Mouse (Mus musculus) heart, postnatal 36 days (tissue): ENCODE data around the gene Olfr711. TPM values are rescaled to one million over a fixed set of nuclear protein-coding genes. Genes with fewer than 3 reads are reported as not detected.
"Not testable (repeated sequence)": the region's sequence is repeated elsewhere in the genome, so short reads cannot be mapped to it uniquely, and the experiment has no call there.

ENCODE experiments used
- DNase-seq, 2 experiments: peaks; one replicate each; pipeline ENCODE4 v3.0.0; 2021 to 2022
- intact Hi-C: fragments of 180-260 bp; cut with DNase I; formaldehyde crosslinking; loops from one replicate; pipeline ENCODE4 v1.15.1; 2025
- total RNA-seq, 2 experiments: library from RNA; stranded (reverse); gene quantifications; 2 replicates each; pipeline ENCODE4 v1.2.3; 2021

The Olfr711 gene
- total RNA-seq: not detected

GRCm38 (mm10) chr7:106975353-106975752 lies at the start of gene Olfr711:
TSS of gene Olfr711 (minus strand) at chr7:106975453.
- intact Hi-C loops: no loop called here
- DNase-seq: no peak

- intact Hi-C loops: no loop called here
Measured at GRCm38 (mm10) chr7:107005972-107006371, 30.7 kb upstream of the Olfr711 start, which contains the start of gene Olfr2. TSS of gene Olfr2 (minus strand) at chr7:107006072.

GRCm38 (mm10) chr7:107004169-107004568 lies 28.9 kb upstream of the Olfr711 start:
- no peak for DNase-seq
- intact Hi-C loops: no loop called here

More at GRCm38 (mm10) chr7:107005972-107006371, 30.7 kb upstream of the Olfr711 start, which contains the start of gene Olfr2:
- no peak for DNase-seq

GRCm38 (mm10) chr7:107000798-107001197 lies 25.5 kb upstream of the Olfr711 start:
- no peak for DNase-seq

GRCm38 (mm10) chr7:106985236-106985635 lies 10.0 kb upstream of the Olfr711 start:
- intact Hi-C loops: no loop called here
- DNase-seq: no peak

More at GRCm38 (mm10) chr7:107000798-107001197, 25.5 kb upstream of the Olfr711 start:
- intact Hi-C loops: no loop called here

GRCm38 (mm10) chr7:106967503-106967902 lies 7.8 kb downstream of the Olfr711 start:
- intact Hi-C loops, DNase-seq: not testable (repeated sequence)

- DNase-seq: no peak
- intact Hi-C loops: no loop called here
Measured at GRCm38 (mm10) chr7:106963837-106964236, 11.4 kb downstream of the Olfr711 start, which contains the start of gene Olfr6. TSS of gene Olfr6 (minus strand) at chr7:106963937.

GRCm38 (mm10) chr7:106948212-106948611 lies 27.0 kb downstream of the Olfr711 start, which contains the start of gene Olfr710:
TSS of gene Olfr710 (minus strand) at chr7:106948312.
- no peak for DNase-seq
- intact Hi-C loops: no loop called here

GRCm38 (mm10) chr7:106932119-106932518 lies 43.1 kb downstream of the Olfr711 start, which contains the start of gene Olfr709-ps1:
TSS of gene Olfr709-ps1 (minus strand) at chr7:106932219.
- no peak for DNase-seq
- intact Hi-C loops: no loop called here

GRCm38 (mm10) chr7:106920961-106921360 lies 54.3 kb downstream of the Olfr711 start:
- DNase-seq: not testable (repeated sequence)

More at GRCm38 (mm10) chr7:106920961-106921360, 54.3 kb downstream of the Olfr711 start:
- intact Hi-C loops: not testable (repeated sequence)

Other genes with a start within 250 kb of the Olfr711 start
- gene Olfr697, start 233.0 kb downstream of the Olfr711 start, total RNA-seq: not detected
- gene Olfr698, start 220.1 kb downstream of the Olfr711 start, total RNA-seq: not detected
- gene Olfr699, start 182.3 kb downstream of the Olfr711 start, total RNA-seq: not detected
- not detected for gene Olfr700, start 166.6 kb downstream of the Olfr711 start, total RNA-seq
- gene Olfr701, start 161.3 kb downstream of the Olfr711 start, total RNA-seq: not detected
- gene Olfr702, start 141.6 kb downstream of the Olfr711 start, total RNA-seq: not detected
- gene Olfr703, start 132.1 kb downstream of the Olfr711 start, total RNA-seq: not detected
- gene Olfr704, start 112.3 kb downstream of the Olfr711 start, total RNA-seq: not detected
- not detected for gene Olfr705, start 98.6 kb downstream of the Olfr711 start, total RNA-seq
- not detected for gene Olfr706, start 87.3 kb downstream of the Olfr711 start, total RNA-seq
- gene Olfr707, start 74.2 kb downstream of the Olfr711 start, total RNA-seq: not detected
- not detected for gene Olfr1532-ps1, start 67.5 kb downstream of the Olfr711 start, total RNA-seq
- gene Olfr709-ps1, start 43.2 kb downstream of the Olfr711 start, total RNA-seq: not detected
- gene Olfr710, start 27.1 kb downstream of the Olfr711 start, total RNA-seq: not detected
- not detected for gene Olfr6, start 11.5 kb downstream of the Olfr711 start, total RNA-seq
- gene Olfr2, start 30.6 kb upstream of the Olfr711 start, total RNA-seq: not detected
- gene Olfr713, start 55.7 kb upstream of the Olfr711 start, total RNA-seq: not detected
- not detected for gene Olfr714, start 95.5 kb upstream of the Olfr711 start, total RNA-seq
- not detected for gene Olfr17, start 117.8 kb upstream of the Olfr711 start, total RNA-seq
- gene Olfr715b, start 134.9 kb upstream of the Olfr711 start, total RNA-seq: not detected
- gene Olfr715, start 155.6 kb upstream of the Olfr711 start, total RNA-seq: not detected
- gene Olfr716, start 162.9 kb upstream of the Olfr711 start, total RNA-seq: not detected
- not detected for gene Nlrp14, start 191.5 kb upstream of the Olfr711 start, total RNA-seq
- not detected for gene Rbmxl2, start 234.0 kb upstream of the Olfr711 start, total RNA-seq